Mouse (Mus musculus): ENCODE data around the gene Cd53. TPM values are rescaled to one million over a fixed set of nuclear protein-coding genes. Genes with fewer than 3 reads are reported as not detected.

Gene Cd53
- polyA plus RNA-seq (2015; fragmentation: Nextera tagmentation; extraction: Ambion mirVana): 6.5 and 7.6 TPM in 2 replicates

- H3K4me2 ChIP-seq (ENCODE audit: low read length): no peak within 1 kb of the TSS
- TF ChIP-seq CTCF (IDR thresholded peaks at IDR 0.05; ENCODE audit: low read depth): no peak
- no peak within 1 kb of the TSS for H3K4me3 ChIP-seq (replicated peaks; ENCODE audit: low read depth, low read length)
- H3K4me1 ChIP-seq (replicated peaks; ENCODE audit: insufficient read depth, low read length): no peaks in the 10 kb centered on the region
- H3K36me3 ChIP-seq (ENCODE audit: insufficient read depth, low read length): no peaks in the 10 kb centered on the region
- no peak within 1 kb of the TSS for H3K9ac ChIP-seq (ENCODE audit: low read depth, low read length)
- no peak within 1 kb of the TSS for H3K27ac ChIP-seq
- no peak for ATAC-seq (replicated peaks; ENCODE audit: low FRiP score, low read depth)
- WGBS: 68% methylated on average over 2 of the region's 2 CpGs
- DNase-seq (ENCODE audit: low spot score): peak; percentile 2
- no peaks in the 10 kb centered on the region for H3K9me3 ChIP-seq (replicated peaks; ENCODE audit: low read length)
- no peaks in the 10 kb centered on the region for H3K27me3 ChIP-seq (ENCODE audit: insufficient read depth, low read length)
These were observed at the start of gene Cd53 for GRCm38 (mm10) chr3:106789930-106790329. Gene Cd53 (minus strand): TSS chr3:106790149.

GRCm38 (mm10) chr3:106832107-106832506, 42.2 kb upstream of the Cd53 start:
- no peak overlapping the region for H3K4me3 ChIP-seq (replicated peaks; ENCODE audit: low read depth, low read length)
- no peaks in the 10 kb centered on the region for H3K4me1 ChIP-seq (replicated peaks; ENCODE audit: insufficient read depth, low read length)
- no peak for TF ChIP-seq CTCF (IDR thresholded peaks at IDR 0.05; ENCODE audit: low read depth)
- no peak for ATAC-seq (replicated peaks; ENCODE audit: low FRiP score, low read depth)
- no peak overlapping the region for H3K27ac ChIP-seq
- 59% methylated on average over 1 of the region's 1 CpGs for WGBS
- no peaks in the 10 kb centered on the region for H3K9me3 ChIP-seq (replicated peaks; ENCODE audit: low read length)
- no peak overlapping the region for H3K9ac ChIP-seq (ENCODE audit: low read depth, low read length)
- no peak overlapping the region for H3K4me2 ChIP-seq (ENCODE audit: low read length)
- no peak for DNase-seq (ENCODE audit: low spot score)
- H3K27me3 ChIP-seq (ENCODE audit: insufficient read depth, low read length): no peaks in the 10 kb centered on the region
- no peaks in the 10 kb centered on the region for H3K36me3 ChIP-seq (ENCODE audit: insufficient read depth, low read length)

GRCm38 (mm10) chr3:106826187-106826586, 36.2 kb upstream of the Cd53 start, which contains the start of gene Olfr266:
Gene Olfr266 (minus strand): TSS chr3:106826287.
- Histone ChIP-seq H3K4me3 (replicated peaks; ENCODE audit: low read depth, low read length) (no peak within 1 kb of the TSS), H3K4me2 (ENCODE audit: low read length) (no peak within 1 kb of the TSS), H3K36me3 (ENCODE audit: insufficient read depth, low read length) (no peaks in the 10 kb centered on the region), H3K27ac (no peak within 1 kb of the TSS), H3K9ac (ENCODE audit: low read depth, low read length) (no peak within 1 kb of the TSS), H3K9me3 (replicated peaks; ENCODE audit: low read length) (no peaks in the 10 kb centered on the region), H3K4me1 (replicated peaks; ENCODE audit: insufficient read depth, low read length) (no peaks in the 10 kb centered on the region), H3K27me3 (ENCODE audit: insufficient read depth, low read length) (no peaks in the 10 kb centered on the region)
- WGBS: 83% methylated on average over 1 of the region's 1 CpGs
- DNase-seq (ENCODE audit: low spot score) (no peak), ATAC-seq (replicated peaks; ENCODE audit: low FRiP score, low read depth) (no peak)
- TF ChIP-seq CTCF (IDR thresholded peaks at IDR 0.05; ENCODE audit: low read depth): no peak

- no peak overlapping the region for H3K4me3 ChIP-seq (replicated peaks; ENCODE audit: low read depth, low read length)
- no peak for DNase-seq (ENCODE audit: low spot score)
- no peaks in the 10 kb centered on the region for H3K27me3 ChIP-seq (ENCODE audit: insufficient read depth, low read length)
- no peaks in the 10 kb centered on the region for H3K4me1 ChIP-seq (replicated peaks; ENCODE audit: insufficient read depth, low read length)
- 78% methylated on average over 2 of the region's 2 CpGs for WGBS
- no peak overlapping the region for H3K27ac ChIP-seq
- no peak for ATAC-seq (replicated peaks; ENCODE audit: low FRiP score, low read depth)
- no peaks in the 10 kb centered on the region for H3K9me3 ChIP-seq (replicated peaks; ENCODE audit: low read length)
- no peak overlapping the region for H3K4me2 ChIP-seq (ENCODE audit: low read length)
- TF ChIP-seq CTCF (IDR thresholded peaks at IDR 0.05; ENCODE audit: low read depth): no peak
- no peak overlapping the region for H3K9ac ChIP-seq (ENCODE audit: low read depth, low read length)
- H3K36me3 ChIP-seq (ENCODE audit: insufficient read depth, low read length): no peaks in the 10 kb centered on the region
These were observed 27.7 kb upstream of the Cd53 start for GRCm38 (mm10) chr3:106817676-106818075.

GRCm38 (mm10) chr3:106808972-106809695, 19.2 kb upstream of the Cd53 start:
- Histone ChIP-seq H3K4me3 (replicated peaks; ENCODE audit: low read depth, low read length) (no peak overlapping the region), H3K27me3 (ENCODE audit: insufficient read depth, low read length) (no peaks in the 10 kb centered on the region), H3K4me2 (ENCODE audit: low read length) (no peak overlapping the region), H3K4me1 (replicated peaks; ENCODE audit: insufficient read depth, low read length) (no peaks in the 10 kb centered on the region), H3K36me3 (ENCODE audit: insufficient read depth, low read length) (no peaks in the 10 kb centered on the region), H3K27ac (no peak overlapping the region), H3K9ac (ENCODE audit: low read depth, low read length) (no peak overlapping the region), H3K9me3 (replicated peaks; ENCODE audit: low read length) (no peaks in the 10 kb centered on the region)
- TF ChIP-seq CTCF (IDR thresholded peaks at IDR 0.05; ENCODE audit: low read depth): no peak
- DNase-seq (ENCODE audit: low spot score) (no peak), ATAC-seq (replicated peaks; ENCODE audit: low FRiP score, low read depth) (no peak)
- 60% methylated on average over 2 of the region's 2 CpGs for WGBS

- H3K4me3 ChIP-seq (replicated peaks; ENCODE audit: low read depth, low read length): no peak overlapping the region
- H3K27ac ChIP-seq: no peak overlapping the region
- H3K27me3 ChIP-seq (ENCODE audit: insufficient read depth, low read length): no peaks in the 10 kb centered on the region
- H3K4me2 ChIP-seq (ENCODE audit: low read length): no peak overlapping the region
- DNase-seq (ENCODE audit: low spot score) (no peak), ATAC-seq (replicated peaks; ENCODE audit: low FRiP score, low read depth) (no peak)
- H3K9ac ChIP-seq (ENCODE audit: low read depth, low read length): no peak overlapping the region
- no peaks in the 10 kb centered on the region for H3K36me3 ChIP-seq (ENCODE audit: insufficient read depth, low read length)
- TF ChIP-seq CTCF (IDR thresholded peaks at IDR 0.05; ENCODE audit: low read depth): no peak
- H3K4me1 ChIP-seq (replicated peaks; ENCODE audit: insufficient read depth, low read length): no peaks in the 10 kb centered on the region
- H3K9me3 ChIP-seq (replicated peaks; ENCODE audit: low read length): no peaks in the 10 kb centered on the region
These were observed 8.1 kb upstream of the Cd53 start for GRCm38 (mm10) chr3:106798079-106798478.
